Mouse (Mus musculus) forebrain, embryonic 16.5 days (tissue): ENCODE measurements around the gene Zfp324. TPM values are rescaled to one million over a fixed set of nuclear protein-coding genes. Genes with fewer than 3 reads are reported as not detected.

ENCODE experiments used
- ATAC-seq: fragments of 200-750 bp; cut with Nextera tagmentation; 2 replicates; pipeline ENCODE4 v1.8.0; 2017; ENCODE audit warnings: mild to moderate bottlenecking, moderate library complexity
- H3K27ac ChIP-seq: fragments of 300-500 bp; sonication (generic); 2 replicates; pipeline ENCODE4 v1.5.1; 2014; ENCODE audit warnings: low read length, control low read depth
- H3K27me3 ChIP-seq: fragments of 300-500 bp; sonication (generic); replicated peaks from 2 replicates; pipeline ENCODE4 v1.6.1; 2014; ENCODE audit warnings: low read length; ENCODE audit not compliant: control insufficient read depth, insufficient read depth
- H3K36me3 ChIP-seq: fragments of 300-500 bp; sonication (generic); 2 replicates; pipeline ENCODE4 v1.6.1; 2014; ENCODE audit not compliant: control insufficient read depth, insufficient read depth
- H3K4me1 ChIP-seq: fragments of 300-500 bp; sonication (generic); replicated peaks from 2 replicates; pipeline ENCODE4 v1.6.1; 2014; ENCODE audit warnings: low read length; ENCODE audit not compliant: control insufficient read depth, insufficient read depth
- H3K4me2 ChIP-seq: fragments of 300-500 bp; sonication (generic); 2 replicates; pipeline ENCODE4 v1.6.1; 2014; ENCODE audit warnings: mild to moderate bottlenecking, low read length, control low read depth
- H3K4me3 ChIP-seq: fragments of 300-500 bp; sonication (generic); replicated peaks from 2 replicates; pipeline ENCODE4 v1.5.1; 2014; ENCODE audit warnings: mild to moderate bottlenecking, low read length, control low read depth
- H3K9ac ChIP-seq: fragments of 300-500 bp; sonication (generic); replicated peaks from 2 replicates; pipeline ENCODE4 v1.6.1; 2014; ENCODE audit warnings: low read depth, low read length, control low read depth
- H3K9me3 ChIP-seq: fragments of 300-500 bp; sonication (generic); 2 replicates; pipeline ENCODE4 v1.6.1; 2016; ENCODE audit warnings: low read length; ENCODE audit not compliant: control insufficient read depth
- WGBS: fragments of 180-500 bp; shearing (Covaris S2); extraction: QIAGEN DNeasy Blood & Tissue Kit; methylation state at CpG from one replicate; pipeline ENCODE4 v1.1.7; 2014; 5-methylcytosine and 5-hydroxymethylcytosine counted together
- polyA plus RNA-seq: library from polyadenylated mRNA; unstranded; fragments of >200 nt; fragmentation: Nextera tagmentation; extraction: Ambion mirVana; gene quantifications from 2 replicates; pipeline ENCODE4 v1.2.1, GENCODE M21; 2015

The Zfp324 gene
- polyA plus RNA-seq, 1 experiment from 2014 or later, result 17.4 TPM

GRCm38 (mm10) chr7:12980291-12980690 is 14.7 kb downstream of the Zfp324 start:
- H3K9me3 ChIP-seq, result no peaks in the 10 kb centered on the region
- ATAC-seq, result no peak
- H3K27ac ChIP-seq, result no peak overlapping the region
- no peak overlapping the region for H3K4me3 ChIP-seq
- no peak overlapping the region for H3K9ac ChIP-seq
- WGBS, result 92% methylated on average over 7 of the region's 7 CpGs
- H3K4me1 ChIP-seq, result peaks cover 11% of the 10 kb centered on the region
- no peak overlapping the region for H3K4me2 ChIP-seq
- H3K36me3 ChIP-seq, result no peaks in the 10 kb centered on the region
- no peaks in the 10 kb centered on the region for H3K27me3 ChIP-seq

DNA sequence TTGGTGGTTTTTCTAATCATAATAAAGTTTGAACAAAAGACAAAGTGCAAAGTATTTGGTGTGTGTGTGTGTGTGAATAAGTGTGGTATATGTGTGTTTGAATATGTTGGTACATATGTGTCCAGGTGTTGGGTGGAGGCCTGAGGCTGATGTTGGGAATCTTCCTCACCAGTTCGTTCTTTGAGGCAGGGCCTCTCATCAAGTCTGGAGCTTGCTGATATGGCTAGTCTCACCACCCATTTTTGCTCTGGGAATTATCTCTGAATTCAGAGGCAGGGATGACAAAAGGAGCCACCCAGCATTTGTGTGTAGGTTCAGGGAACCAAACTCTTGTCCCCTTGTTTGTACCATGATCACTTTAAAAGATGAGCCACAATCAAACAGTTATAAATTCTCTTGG is 20.1 kb downstream of the Zfp324 start:
- no peaks in the 10 kb centered on the region for H3K9me3 ChIP-seq
- ATAC-seq, result no peak
- no peaks in the 10 kb centered on the region for H3K36me3 ChIP-seq
- H3K4me3 ChIP-seq, result no peak overlapping the region
- H3K27me3 ChIP-seq, result no peaks in the 10 kb centered on the region
- H3K27ac ChIP-seq, result no peak overlapping the region
- H3K9ac ChIP-seq, result no peak overlapping the region
- 83% methylated on average over 1 of the region's 1 CpGs for WGBS
- H3K4me2 ChIP-seq, result no peak overlapping the region
- H3K4me1 ChIP-seq, result no peaks in the 10 kb centered on the region

GRCm38 (mm10) chr7:12986906-12987305 is 21.3 kb downstream of the Zfp324 start:
- Histone ChIP-seq H3K9ac (no peak overlapping the region), H3K4me2 (no peak overlapping the region), H3K4me1 (no peaks in the 10 kb centered on the region), H3K9me3 (no peaks in the 10 kb centered on the region), H3K27me3 (0 out of 2 replicates have a peak, but pooled peaks cover 2% of the 10 kb centered on the region), H3K4me3 (no peak overlapping the region), H3K27ac (no peak overlapping the region), H3K36me3 (no peaks in the 10 kb centered on the region)
- ATAC-seq, result no peak
- WGBS, result 79% methylated on average over 8 of the region's 8 CpGs

DNA sequence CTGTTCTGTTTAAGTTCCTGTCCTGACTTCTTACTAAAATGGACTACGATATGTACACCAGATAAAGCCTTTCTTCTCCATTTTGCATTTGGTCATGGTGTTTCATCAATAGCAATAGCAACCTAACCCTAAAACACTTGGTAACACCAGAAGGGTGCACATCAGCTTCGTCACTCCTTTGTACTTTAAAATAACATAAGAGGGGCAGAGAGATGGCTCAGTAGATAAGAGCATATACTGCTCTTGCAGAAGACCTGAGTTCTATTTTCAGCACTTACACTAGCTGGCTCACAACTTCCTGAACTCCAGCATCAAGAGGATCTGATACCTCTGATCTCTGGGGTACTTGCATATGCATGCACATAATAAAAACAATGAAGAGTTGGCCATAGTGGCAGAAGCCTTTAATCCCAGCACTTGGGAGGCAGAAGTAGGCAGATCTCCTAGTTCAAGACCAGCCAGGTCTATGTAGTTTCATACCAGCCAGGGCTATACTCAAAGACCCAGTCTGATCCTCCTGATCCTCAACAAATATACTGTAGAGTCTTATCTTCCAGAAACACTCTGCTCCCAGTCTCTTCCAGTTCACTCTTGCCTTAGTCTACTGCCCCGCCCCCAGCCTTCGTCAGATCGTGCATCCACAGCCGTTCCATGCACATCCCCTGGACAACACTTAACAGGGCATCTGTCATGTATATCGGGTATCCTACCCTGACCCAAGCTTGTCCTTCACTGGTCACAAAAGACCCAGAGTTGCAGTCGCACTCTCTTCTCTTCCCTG is 22.0 kb downstream of the Zfp324 start:
- H3K4me2 ChIP-seq, result no peak overlapping the region
- no peak overlapping the region for H3K27ac ChIP-seq
- H3K9me3 ChIP-seq, result no peaks in the 10 kb centered on the region
- no peak overlapping the region for H3K4me3 ChIP-seq
- H3K4me1 ChIP-seq, result no peaks in the 10 kb centered on the region
- no peak overlapping the region for H3K9ac ChIP-seq
- no peak for ATAC-seq
- WGBS, result 87% methylated on average over 8 of the region's 8 CpGs
- 0 out of 2 replicates have a peak, but pooled peaks cover 2% of the 10 kb centered on the region for H3K27me3 ChIP-seq
- H3K36me3 ChIP-seq, result no peaks in the 10 kb centered on the region

DNA sequence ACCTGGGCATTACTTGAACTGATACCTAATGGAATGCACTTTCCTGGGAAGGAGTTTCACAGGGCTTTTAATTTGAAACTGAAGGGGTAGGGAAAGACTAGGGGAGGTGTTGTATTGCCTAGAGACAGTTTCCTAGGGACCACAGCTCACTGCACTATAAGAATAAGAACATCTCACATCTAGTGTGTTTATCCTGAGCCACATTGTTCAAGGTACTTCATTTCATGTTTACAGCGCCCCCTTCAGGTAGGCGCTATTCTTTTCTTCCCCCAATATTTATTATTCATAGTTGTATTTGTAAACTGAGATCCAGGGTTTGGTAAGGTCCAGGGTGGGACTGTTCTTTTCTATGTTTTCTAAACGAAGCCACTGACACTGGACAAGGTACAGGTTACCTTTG is 26.6 kb downstream of the Zfp324 start:
- Histone ChIP-seq H3K36me3 (no peaks in the 10 kb centered on the region), H3K4me2 (no peak overlapping the region), H3K9me3 (no peaks in the 10 kb centered on the region), H3K4me3 (no peak overlapping the region), H3K27ac (no peak overlapping the region), H3K27me3 (0 out of 2 replicates have a peak, but pooled peaks cover 2% of the 10 kb centered on the region), H3K4me1 (no peaks in the 10 kb centered on the region), H3K9ac (no peak overlapping the region)
- 5% methylated on average over 3 of the region's 3 CpGs for WGBS
- ATAC-seq, result no peak

GRCm38 (mm10) chr7:12993148-12993547 is 27.5 kb downstream of the Zfp324 start:
- 88% methylated on average over 10 of the region's 10 CpGs for WGBS
- no peak overlapping the region for H3K4me3 ChIP-seq
- H3K4me1 ChIP-seq, result no peaks in the 10 kb centered on the region
- no peaks in the 10 kb centered on the region for H3K9me3 ChIP-seq
- no peak overlapping the region for H3K27ac ChIP-seq
- 0 out of 2 replicates have a peak, but pooled peaks cover 2% of the 10 kb centered on the region for H3K27me3 ChIP-seq
- H3K9ac ChIP-seq, result no peak overlapping the region
- no peak for ATAC-seq
- H3K4me2 ChIP-seq, result no peak overlapping the region
- H3K36me3 ChIP-seq, result no peaks in the 10 kb centered on the region

DNA sequence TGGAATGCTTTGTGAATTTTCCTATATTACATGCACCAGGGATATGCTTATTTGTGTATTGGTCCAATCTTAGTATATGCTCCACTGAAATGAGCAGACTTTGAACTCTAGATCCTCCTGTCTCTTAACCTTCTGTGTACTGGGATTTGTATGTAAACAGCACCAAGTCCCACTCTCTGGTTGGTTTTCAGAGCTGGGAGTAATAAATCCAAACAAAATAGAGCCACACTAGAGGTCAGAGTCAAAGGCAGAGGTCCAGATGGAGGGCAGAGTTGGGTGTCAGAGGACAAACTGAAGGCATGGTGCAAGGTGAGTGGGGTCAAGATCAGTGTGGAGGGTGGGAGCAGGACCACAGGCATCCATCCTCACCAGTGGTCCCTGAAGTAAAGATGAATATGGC is 30.2 kb downstream of the Zfp324 start:
- no peaks in the 10 kb centered on the region for H3K36me3 ChIP-seq
- H3K4me3 ChIP-seq, result no peak overlapping the region
- 0 out of 2 replicates have a peak, but pooled peaks cover 2% of the 10 kb centered on the region for H3K27me3 ChIP-seq
- H3K27ac ChIP-seq, result no peak overlapping the region
- ATAC-seq, result no peak
- H3K4me2 ChIP-seq, result no peak overlapping the region
- no peak overlapping the region for H3K9ac ChIP-seq
- H3K4me1 ChIP-seq, result no peaks in the 10 kb centered on the region
- no peaks in the 10 kb centered on the region for H3K9me3 ChIP-seq

GRCm38 (mm10) chr7:12997230-12997629 is 31.6 kb downstream of the Zfp324 start:
- no peak overlapping the region for H3K4me2 ChIP-seq
- no peak overlapping the region for H3K4me3 ChIP-seq
- WGBS, result 70% methylated on average over 5 of the region's 5 CpGs
- no peak overlapping the region for H3K9ac ChIP-seq
- H3K27ac ChIP-seq, result no peak overlapping the region
- no peaks in the 10 kb centered on the region for H3K27me3 ChIP-seq
- ATAC-seq, result no peak
- H3K4me1 ChIP-seq, result no peaks in the 10 kb centered on the region
- no peaks in the 10 kb centered on the region for H3K9me3 ChIP-seq
- no peaks in the 10 kb centered on the region for H3K36me3 ChIP-seq

DNA sequence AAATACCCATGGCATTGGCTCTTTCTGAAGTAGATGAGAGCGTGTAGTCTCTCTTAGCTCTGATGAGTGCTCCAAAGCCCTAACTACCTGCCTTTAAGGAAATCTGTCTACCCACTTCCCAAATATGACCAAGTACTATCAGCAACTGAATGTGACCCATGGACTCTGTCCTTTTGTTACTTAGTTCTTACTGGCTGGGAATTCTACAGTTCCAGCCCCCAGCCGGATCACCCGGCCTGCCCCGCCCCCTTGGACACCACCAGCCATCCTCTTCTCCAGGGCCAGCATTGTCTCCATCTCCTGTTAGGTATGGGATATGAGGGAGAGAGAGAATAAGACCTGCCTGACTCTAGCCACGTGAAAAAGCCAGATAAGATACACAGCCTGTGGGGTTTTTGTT is 32.4 kb downstream of the Zfp324 start, which contains the start of gene Slc27a5:
Slc27a5 (minus strand) TSS at position 140 of the 400 bp plus-strand sequence.
- no peaks in the 10 kb centered on the region for H3K27me3 ChIP-seq
- no peak for ATAC-seq
- 85% methylated on average over 5 of the region's 5 CpGs for WGBS

More for the DNA sequence above, 32.4 kb downstream of the Zfp324 start, which contains the start of gene Slc27a5:
- Histone ChIP-seq H3K4me2 (no peak within 1 kb of the TSS), H3K36me3 (no peaks in the 10 kb centered on the region), H3K9ac (no peak within 1 kb of the TSS), H3K9me3 (no peaks in the 10 kb centered on the region), H3K4me3 (no peak within 1 kb of the TSS), H3K27ac (no peak within 1 kb of the TSS), H3K4me1 (no peaks in the 10 kb centered on the region)
